Mouse (Mus musculus): ENCODE measurements around the gene Gm26661.

Gene Gm26661

GRCm38 (mm10) chr14:7819446-7819845 is 28.1 kb downstream of the Gm26661 start:
- no peak for DNase-seq (ENCODE audit: low spot score in 2 of 2)

GRCm38 (mm10) chr14:7821341-7821740 is 30.0 kb downstream of the Gm26661 start:
- no peak for DNase-seq (ENCODE audit: low spot score in 2 of 2)

- DNase-seq (ENCODE audit: low spot score in 2 of 2): no peak
Observed at GRCm38 (mm10) chr14:7822693-7823092, 31.3 kb downstream of the Gm26661 start.

GRCm38 (mm10) chr14:7824651-7825268 is 33.4 kb downstream of the Gm26661 start:
- no peak for DNase-seq (ENCODE audit: low spot score in 2 of 2)

- DNase-seq (ENCODE audit: low spot score in 2 of 2): no peak
Observed at GRCm38 (mm10) chr14:7826151-7826937, 35.0 kb downstream of the Gm26661 start.

- DNase-seq (ENCODE audit: low spot score in 2 of 2): no peak
Observed at GRCm38 (mm10) chr14:7829181-7829580, 37.8 kb downstream of the Gm26661 start.

- DNase-seq (ENCODE audit: low spot score in 2 of 2): no peak
Observed at GRCm38 (mm10) chr14:7831770-7832439, 40.5 kb downstream of the Gm26661 start.

GRCm38 (mm10) chr14:7832440-7832783 is 41.0 kb downstream of the Gm26661 start:
- no peak for DNase-seq (ENCODE audit: low spot score in 2 of 2)

GRCm38 (mm10) chr14:7833458-7833857 is 42.1 kb downstream of the Gm26661 start:
- no peak for DNase-seq (ENCODE audit: low spot score in 2 of 2)

- no peak for DNase-seq (ENCODE audit: low spot score in 2 of 2)
Observed at GRCm38 (mm10) chr14:7838564-7839089, 47.2 kb downstream of the Gm26661 start.

GRCm38 (mm10) chr14:7839950-7840514 is 48.6 kb downstream of the Gm26661 start:
- no peak for DNase-seq (ENCODE audit: low spot score in 2 of 2)

Measured in frontal cortex, postnatal 25 days (tissue).